Mouse (Mus musculus) layer of hippocampus, adult 8-10 months (tissue): ENCODE data around the gene Idnk. TPM values are rescaled to one million over a fixed set of nuclear protein-coding genes. Genes with fewer than 3 reads are reported as not detected.
A peak's percentile ranks its signal among the peaks of the same experiment; 100 is the strongest.
"Not testable (repeated sequence)": the region's sequence is repeated elsewhere in the genome, so short reads cannot be mapped to it uniquely, and the experiment has no call there.

Source experiments
- DNase-seq, 2 experiments: peaks; one replicate each; pipeline ENCODE4 v3.0.0; 2022; ENCODE audit warnings: low spot score in 2 of 2
- total RNA-seq, 4 experiments: library from RNA; stranded (reverse); gene quantifications; 2 replicates each; pipeline ENCODE4 v1.2.4; 2022

The Idnk gene
- total RNA-seq, 4 experiments from 2014 or later, result 29.5 to 39.2 (median 33.4) TPM

- DNase-seq, result not testable (repeated sequence)
Observed at GRCm38 (mm10) chr13:58146603-58147002, 10.8 kb upstream of the Idnk start.

GRCm38 (mm10) chr13:58147760-58148159, 9.7 kb upstream of the Idnk start:
- no peak for DNase-seq

- peak in 1 of 2 experiments; percentile 31 for DNase-seq
Observed at GRCm38 (mm10) chr13:58148256-58148831, 9.1 kb upstream of the Idnk start.

GRCm38 (mm10) chr13:58149033-58149558, 8.4 kb upstream of the Idnk start:
- DNase-seq, result no peak

DNA sequence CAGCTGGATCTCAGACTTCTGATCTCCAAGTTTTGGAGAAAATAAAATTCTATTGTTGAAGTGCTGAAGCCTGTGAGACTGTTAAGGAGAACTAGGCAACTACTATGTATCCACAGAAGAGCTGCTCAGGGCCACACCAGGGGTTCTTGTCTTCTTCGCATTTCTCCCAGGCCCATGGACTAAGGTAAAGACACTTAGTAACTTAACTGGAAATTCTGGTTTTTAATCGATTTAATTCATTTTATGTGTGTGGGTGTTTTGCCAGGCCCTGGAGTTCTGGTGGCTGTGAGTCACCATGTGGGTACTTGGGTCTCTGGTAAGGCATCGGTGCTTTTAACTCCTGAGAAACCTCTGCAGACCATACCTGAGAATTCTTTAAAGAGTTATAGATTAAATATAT, 7.8 kb upstream of the Idnk start:
- DNase-seq, result no peak

DNA sequence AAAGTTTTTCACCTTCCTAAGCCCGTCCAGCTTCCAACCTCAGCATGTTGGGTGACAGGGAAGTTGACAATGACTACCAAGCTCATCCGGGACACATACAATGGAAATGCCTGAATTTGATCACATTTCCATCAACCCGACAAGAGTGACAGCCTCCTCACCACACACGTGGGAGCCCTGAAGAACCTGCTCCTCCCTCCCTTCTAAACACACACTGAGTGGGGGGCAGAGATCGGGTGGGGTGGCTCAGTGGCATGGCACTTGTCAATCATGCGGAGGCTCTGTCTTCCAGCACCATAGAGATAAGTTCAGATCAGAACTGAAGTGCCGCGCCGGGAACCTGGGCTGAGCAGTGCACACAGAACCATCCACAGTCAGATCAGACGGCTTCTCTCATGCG, 7.0 kb upstream of the Idnk start:
- DNase-seq, result no peak

DNA sequence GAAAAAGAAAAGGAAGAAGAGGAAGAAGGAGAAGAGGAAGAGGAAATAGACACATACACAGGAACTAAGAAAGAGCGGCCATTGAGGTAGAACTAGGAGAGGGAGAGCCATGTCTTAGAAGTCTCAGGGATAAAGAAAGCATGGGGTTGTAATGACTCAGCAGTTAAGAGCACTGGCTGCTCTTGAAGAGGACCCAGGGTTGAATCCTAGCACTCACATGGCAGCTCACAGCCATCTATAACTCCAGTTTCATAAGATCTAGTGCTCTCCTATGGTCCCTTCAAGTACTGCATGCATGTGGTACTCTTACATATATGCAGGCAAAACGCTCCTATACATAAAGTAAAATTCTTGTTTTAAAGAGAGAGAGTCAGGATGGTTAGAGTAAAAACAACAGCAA, 1.4 kb upstream of the Idnk start:
- no peak for DNase-seq

GRCm38 (mm10) chr13:58157036-58157435, 413 bp upstream of the Idnk start:
- DNase-seq, result no peak

DNA sequence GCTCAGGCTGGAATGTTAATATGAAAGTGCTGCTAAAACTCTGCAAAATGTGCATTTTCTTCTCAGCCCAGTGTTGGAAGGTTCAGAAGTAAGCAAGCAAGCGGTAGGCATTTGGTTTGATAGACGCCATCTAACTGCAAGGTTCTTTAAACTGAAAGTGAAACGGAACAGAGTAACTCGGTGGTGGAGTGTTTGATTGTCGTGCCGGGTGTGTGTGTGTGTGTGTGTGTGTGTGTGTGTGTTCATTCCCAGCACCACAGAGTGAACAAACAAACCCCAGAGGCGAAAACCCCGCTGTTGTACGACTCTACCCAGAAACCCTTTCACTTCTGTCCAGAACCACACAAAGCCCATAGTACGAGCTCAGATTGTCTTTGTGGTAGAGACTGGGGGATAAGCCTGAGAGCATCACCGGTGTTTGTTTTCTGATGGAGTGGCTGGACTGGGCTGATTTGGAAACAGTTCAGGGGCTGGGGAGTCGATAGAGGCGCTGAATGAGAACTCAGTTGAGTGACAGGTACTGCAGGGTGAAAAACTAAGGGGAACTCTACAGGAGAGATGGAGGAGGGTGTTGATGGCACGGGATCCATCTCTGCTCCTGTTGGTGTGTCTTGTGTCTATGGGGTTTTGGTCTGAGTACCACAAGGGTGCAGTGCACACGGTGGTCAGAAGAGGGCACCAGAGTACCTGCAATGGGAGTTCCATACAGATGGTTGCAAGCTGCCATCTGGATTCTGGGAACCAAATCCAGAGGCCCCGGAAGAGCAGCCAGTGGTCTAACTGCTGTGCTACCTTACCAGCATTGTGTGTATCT, 857 bp downstream of the Idnk start:
- peak; percentile 82 to 91 for DNase-seq

GRCm38 (mm10) chr13:58160761-58161160, 3.3 kb downstream of the Idnk start:
- no peak for DNase-seq

DNA sequence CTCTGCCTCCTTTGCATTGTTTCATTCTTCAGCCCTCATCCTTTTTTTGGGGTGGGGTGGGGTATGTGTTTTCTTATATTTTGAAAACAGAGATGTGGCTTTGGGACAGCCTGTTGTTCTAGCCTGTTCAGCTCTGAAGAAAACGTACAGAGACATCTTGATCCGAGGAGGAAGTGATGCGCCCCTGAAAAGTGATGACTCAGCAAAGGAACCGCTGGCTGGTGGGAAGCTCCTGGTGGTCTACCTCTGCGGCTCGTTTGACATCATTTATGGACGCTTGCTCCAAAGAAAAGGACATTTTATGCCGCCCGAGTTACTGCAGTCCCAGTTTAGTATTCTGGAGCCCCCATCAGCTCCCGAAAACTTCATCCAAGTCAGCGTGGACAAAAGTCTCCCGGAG, 5.9 kb downstream of the Idnk start:
- no peak for DNase-seq

- no peak for DNase-seq
Observed at GRCm38 (mm10) chr13:58168119-58168518, 10.7 kb downstream of the Idnk start.

- DNase-seq, result no peak
Observed at GRCm38 (mm10) chr13:58176105-58176504, 18.7 kb downstream of the Idnk start.

GRCm38 (mm10) chr13:58177511-58178208, 20.2 kb downstream of the Idnk start:
- DNase-seq, result peak; percentile 100

- DNase-seq, result no peak
Observed at GRCm38 (mm10) chr13:58181607-58182551, 24.4 kb downstream of the Idnk start.

- DNase-seq, result no peak
Observed at GRCm38 (mm10) chr13:58184111-58184510, 26.7 kb downstream of the Idnk start.

GRCm38 (mm10) chr13:58186281-58186680, 28.8 kb downstream of the Idnk start:
- DNase-seq, result no peak

- DNase-seq, result no peak
Observed at GRCm38 (mm10) chr13:58187751-58188150, 30.3 kb downstream of the Idnk start.

- peak; percentile 63 to 78 for DNase-seq
Observed at GRCm38 (mm10) chr13:58188412-58188811, 31.0 kb downstream of the Idnk start.

GRCm38 (mm10) chr13:58189473-58189872, 32.0 kb downstream of the Idnk start:
- DNase-seq, result peak; percentile 13 to 28

DNA sequence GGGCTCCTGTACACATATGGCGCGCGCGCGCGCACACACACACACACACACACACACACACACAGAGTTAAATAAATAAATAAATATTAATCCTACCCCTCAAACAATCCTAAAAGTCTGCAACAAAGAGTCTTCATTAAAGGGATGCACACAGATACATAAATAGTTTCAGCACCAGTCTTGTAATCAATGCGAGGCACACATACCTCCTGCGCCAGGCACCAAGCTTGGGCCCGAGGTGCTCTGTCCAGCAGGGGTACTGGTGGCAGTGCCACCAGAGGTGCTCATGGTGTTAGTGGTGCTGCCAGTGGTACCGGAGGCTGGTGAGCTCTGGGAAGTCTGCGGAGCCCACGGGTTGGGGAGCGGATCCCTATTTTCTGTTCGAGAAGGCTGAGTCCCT, 34.1 kb downstream of the Idnk start:
- no peak for DNase-seq
